Mouse (Mus musculus) T-cell, adult 2 months (primary cell): ENCODE data around the gene Hdac9.

Source experiments
- DNase-seq: peaks from one replicate; pipeline ENCODE4 v3.0.0; 2022; ENCODE audit warnings: low spot score

Hdac9 gene

DNA sequence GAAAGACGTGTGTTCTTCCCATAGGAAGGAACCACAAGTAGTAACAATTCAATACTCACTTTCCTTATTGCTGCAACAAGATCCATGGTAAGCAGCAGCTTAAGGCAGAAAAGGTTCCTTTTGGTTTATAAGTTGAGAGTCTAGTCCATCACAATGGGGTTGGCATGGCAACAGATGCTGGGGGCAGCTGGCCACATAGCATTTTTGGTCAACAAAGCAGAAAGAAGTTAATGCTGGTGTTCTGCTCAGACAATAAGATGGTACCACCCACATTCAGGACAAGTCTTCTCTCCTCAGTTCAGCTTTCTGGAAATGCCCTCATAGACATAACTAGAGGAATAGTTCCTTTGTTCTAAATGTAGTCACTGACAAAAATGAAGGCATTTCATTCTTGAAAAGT is at the start of gene Hdac9:
TSS of gene Hdac9 (minus strand) at position 101 of the 400 bp plus-strand sequence.
- no peak for DNase-seq

DNA sequence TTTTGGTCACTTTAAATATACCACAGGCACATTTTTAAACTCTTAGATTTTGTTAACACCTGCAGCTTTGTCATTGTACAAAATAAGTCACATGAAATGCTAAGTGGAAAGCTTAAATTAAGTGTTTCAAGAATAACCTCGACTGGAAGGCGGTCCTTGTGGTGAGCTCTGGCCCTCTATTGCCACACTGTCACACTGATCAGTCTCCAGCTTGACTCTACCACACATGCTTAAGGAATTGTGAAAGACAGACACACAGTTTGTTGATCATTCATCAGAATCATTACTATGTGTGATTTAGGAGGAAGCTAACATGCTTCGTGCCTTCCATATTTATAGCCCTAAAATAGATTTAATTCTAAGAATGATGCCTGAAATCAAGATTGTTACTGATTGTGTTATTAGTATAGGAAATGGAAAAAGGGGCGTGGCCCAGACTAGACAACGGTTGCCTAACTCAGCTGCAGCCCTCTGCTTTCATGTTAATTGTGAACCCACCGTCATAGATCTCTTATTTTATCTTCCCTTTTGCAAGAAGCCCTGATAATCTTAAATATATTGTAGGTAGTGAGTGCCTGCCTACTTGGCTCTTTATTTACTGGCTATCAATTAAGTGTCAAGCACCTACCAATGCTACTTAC is 32.3 kb upstream of the Hdac9 start:
- DNase-seq: no peak

- no peak for DNase-seq
Measured at GRCm38 (mm10) chr12:34937918-34938317, 21.0 kb upstream of the Hdac9 start.

- no peak for DNase-seq
Measured at GRCm38 (mm10) chr12:34908008-34908407, 8.9 kb downstream of the Hdac9 start.

DNA sequence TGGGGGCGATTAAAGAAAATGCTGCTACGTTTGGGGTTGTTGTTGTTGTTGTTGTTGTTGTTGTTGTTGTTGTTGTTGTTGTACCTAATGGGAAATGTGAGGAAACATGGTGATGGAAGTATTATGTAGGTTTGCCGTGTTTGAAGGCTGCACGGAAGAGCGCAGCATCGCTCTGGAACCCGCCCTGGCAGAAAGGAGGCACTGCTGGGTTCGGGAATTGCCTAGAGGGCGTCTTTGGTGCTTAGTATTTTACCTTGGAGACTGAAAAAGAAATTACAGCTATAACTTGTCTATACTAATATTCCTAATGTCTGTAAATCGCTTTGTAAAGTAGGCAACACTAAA is 9.4 kb downstream of the Hdac9 start:
- DNase-seq: no peak

- DNase-seq: no peak
Measured at GRCm38 (mm10) chr12:34906704-34907505, 10.0 kb downstream of the Hdac9 start.

DNA sequence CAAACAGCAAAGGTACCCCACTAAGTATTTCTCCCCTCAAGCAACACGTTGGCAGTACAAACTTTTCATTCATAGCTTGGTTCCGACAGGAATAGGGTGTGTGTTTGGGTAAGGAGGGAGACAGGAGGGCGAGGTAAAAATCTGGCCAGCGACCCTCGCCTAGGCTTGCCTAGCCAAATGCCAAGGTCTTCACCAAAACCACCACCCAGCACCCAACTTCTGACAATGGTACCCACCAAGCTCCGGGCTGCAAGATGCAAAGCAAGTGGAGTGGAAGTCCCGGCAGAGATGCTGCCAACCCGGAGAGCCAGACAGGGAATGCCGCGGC is 10.6 kb downstream of the Hdac9 start:
- no peak for DNase-seq

DNA sequence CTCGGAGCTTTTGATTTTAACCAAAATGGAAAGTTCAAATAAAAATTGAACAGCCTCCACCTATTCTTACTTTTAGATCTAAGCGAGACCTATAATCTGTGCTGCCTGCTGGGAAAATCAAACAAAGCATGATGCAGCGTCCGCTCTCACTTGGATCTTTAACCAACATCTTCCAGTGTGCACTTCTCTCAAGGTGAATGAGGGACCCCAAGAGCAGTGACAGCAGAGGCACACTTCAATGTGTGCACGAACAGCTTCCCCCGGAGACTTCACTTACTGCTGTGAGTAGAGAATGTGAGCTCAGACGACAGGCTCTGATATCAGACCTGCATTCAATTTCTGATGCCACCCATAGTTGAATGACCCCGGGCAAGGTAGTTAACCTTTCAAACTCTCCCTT is 16.7 kb downstream of the Hdac9 start:
- no peak for DNase-seq

DNA sequence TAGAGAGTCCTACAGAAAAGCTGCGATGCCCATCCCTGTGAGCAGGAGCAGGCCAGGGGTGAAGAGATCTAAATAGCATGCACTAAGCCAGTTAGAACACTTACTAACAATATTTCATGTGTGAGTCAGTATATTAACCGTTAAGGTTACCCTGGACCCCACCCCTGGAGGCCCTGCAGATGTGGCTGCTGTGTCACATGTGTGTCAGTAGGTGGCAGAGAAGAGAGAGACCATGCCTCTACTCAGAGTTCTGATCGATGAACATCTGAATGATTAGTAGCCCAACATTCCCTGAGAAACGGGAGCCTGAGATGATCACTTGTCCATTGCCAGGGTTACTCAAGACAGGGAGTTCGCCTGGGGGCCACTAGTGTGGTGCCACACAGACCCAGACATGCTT is 22.0 kb downstream of the Hdac9 start:
- DNase-seq: no peak

GRCm38 (mm10) chr12:34888694-34889093 is 28.2 kb downstream of the Hdac9 start:
- DNase-seq: no peak

DNA sequence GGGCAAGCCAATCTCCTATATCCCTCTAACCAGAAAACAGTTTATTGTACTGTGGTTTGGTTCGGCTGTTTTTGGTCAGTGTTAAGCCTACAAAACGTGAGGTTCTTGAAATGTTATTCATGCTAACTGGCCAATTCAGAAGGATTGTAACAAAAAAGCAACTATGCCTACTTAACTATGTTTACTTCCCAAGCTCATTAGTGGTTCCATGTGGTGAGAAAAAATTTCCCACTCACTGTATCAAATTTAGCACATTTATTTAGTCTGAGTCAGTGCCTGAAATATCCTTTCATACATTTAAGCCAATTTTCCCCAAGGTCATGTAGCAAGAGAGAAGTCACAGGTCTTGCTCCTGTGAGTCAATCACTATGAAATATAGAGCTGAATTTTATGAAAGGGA is 42.0 kb downstream of the Hdac9 start:
- no peak for DNase-seq

- no peak for DNase-seq
Measured at GRCm38 (mm10) chr12:34871028-34871427, 45.9 kb downstream of the Hdac9 start.

DNA sequence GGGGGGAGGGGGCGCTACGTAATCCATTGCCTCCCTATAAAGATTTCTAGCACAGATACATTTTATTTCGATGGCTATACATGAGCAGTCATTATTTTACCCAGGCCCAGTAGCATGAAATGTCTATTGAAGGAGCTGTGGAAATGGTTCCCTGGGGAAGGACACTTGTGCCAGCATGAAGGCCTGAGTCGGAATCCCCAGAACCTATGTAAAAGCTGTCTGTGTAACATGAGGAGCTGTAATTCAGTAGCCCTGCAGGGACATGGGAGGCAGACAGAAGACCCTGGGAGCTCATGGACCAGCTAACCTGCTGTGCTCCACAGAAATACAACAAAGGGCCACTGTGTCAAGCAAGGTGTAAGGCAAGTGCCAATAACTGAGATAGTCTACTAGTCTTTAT is 75.7 kb downstream of the Hdac9 start:
- DNase-seq: no peak

DNA sequence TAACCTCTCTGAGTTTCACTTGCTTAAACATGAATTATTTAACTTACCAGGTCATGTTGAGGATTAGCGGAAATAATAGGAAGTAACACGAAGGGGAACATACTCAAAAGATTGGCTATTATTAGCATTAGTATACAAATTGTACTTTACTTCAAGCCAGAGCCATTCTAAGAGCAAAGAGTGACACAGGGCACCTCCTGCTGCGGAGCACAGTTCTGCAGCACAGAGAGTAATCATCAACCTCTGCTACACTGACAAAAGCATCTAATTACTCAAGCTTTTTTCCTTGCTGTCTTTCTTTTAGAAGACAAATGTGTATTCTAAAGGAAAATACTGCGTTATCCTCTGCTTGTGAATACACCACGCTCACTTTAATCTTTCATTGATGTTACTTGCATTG is 79.6 kb downstream of the Hdac9 start:
- DNase-seq: no peak

GRCm38 (mm10) chr12:34836864-34837263 is 80.0 kb downstream of the Hdac9 start:
- no peak for DNase-seq

DNA sequence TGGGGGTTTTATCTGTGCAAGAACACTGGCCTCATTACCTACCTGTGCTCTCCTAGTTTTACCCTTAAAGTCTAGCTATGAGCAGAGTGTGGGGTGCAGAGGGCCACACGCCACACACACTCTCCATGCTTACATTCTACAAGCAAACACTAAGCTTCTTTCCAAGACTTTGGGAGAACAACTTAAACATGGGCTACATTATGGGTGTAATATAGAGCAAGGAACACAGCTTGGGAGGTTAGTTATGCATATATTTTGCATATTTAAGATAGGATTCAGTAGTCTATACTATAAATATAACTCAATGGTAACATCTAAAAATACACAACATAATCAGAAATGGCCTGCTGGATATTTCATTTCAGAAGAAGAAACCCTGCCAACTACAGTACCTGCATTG is 80.8 kb downstream of the Hdac9 start:
- no peak for DNase-seq

DNA sequence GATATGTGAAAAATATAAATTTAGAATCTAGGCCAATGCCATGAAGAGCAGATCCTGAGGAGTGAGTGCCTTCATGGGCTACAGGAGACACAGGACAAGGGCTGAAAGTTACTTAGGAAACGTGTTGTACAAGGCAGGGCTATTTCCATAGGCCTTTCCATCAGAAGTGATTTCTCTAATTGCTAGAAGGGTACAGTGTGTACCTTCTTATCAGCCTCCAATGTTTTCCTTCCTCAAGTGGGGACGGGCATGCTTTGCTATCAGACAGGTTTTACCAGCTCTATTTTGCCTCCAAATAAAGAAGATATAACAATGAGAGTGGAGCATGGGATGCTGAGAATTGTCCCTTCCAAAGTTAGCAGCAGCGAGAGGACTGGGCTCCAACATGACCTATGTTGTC is 81.4 kb downstream of the Hdac9 start:
- no peak for DNase-seq

DNA sequence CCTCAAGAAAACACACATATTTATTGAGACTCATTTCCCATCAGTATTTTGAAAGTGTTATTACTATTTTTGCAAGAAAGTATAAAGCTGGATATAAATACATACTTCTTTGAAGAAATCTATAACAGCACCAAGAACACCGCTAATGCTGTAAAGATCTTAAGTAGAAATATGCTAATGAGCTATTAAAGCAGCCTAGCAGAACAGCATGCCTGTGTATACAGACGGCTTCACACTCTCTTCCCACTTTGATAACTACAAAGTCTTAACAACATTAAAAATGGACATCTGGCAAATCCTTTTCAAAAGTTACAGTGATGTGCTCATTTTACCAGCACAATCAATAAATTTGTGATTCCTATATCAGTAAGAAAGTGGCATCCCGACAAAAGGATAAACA is 88.2 kb downstream of the Hdac9 start:
- DNase-seq: no peak

DNA sequence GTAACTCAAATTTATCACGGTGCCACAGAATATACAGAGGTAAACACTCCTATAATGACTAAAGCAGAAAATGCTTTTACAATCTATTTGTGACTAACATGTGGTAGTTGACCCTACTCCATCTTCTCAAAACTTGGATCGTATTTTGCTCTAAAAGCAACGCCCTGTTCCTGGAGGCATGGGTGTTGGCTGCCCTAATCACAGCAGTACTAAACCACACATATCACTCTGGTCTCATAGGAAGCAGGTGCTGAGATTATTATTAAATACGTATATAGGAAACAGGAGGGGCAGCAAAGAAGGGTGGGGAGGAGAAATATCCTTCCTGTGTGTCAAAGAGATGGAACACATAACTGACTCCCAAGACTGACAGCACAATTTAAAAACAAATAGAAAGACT is 90.0 kb downstream of the Hdac9 start:
- DNase-seq: no peak

- DNase-seq: no peak
Measured at GRCm38 (mm10) chr12:34820229-34820628, 96.7 kb downstream of the Hdac9 start.

DNA sequence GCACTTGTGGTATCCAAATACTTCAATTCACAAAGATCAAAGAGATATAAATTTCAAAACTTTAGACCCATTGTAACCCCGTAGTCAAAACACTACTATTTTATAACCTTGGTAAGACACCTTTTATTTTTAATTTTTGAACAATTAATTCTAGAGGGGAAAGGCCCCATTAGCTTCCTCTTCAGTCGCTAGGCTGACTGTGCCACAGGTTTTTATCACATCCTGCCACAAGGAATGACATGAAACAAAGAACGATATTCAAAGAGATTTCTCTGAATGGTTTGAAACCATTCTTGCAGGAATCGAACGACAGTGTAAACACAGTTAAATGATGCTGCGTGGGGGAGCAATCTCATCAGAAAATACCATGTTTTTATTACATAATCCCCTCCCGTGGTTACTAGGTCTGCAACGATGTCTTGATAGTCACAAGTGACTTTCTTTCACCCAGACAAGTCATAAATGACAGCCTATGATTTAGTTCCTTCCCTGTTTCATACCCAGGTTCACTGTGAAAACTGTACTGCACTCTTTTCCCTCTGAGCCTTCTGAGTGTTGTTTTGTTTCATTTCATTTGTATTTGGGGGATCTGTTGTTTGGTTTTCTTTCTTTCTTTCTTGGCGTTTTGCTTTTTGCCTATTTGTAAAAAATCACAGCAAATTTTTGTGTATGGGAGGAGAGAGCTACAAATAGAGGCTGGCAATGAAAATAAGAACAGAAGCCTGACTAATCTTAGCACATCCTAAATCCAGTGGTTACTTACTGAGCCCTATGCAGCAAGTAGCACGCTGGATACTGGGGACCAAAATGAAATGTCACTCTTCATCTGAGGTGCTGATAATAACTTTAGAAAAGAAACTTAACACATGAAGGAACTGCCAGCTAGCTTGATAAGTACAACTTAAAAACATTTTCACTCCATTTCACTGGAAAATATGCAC is 105.0 kb downstream of the Hdac9 start:
- DNase-seq: no peak

DNA sequence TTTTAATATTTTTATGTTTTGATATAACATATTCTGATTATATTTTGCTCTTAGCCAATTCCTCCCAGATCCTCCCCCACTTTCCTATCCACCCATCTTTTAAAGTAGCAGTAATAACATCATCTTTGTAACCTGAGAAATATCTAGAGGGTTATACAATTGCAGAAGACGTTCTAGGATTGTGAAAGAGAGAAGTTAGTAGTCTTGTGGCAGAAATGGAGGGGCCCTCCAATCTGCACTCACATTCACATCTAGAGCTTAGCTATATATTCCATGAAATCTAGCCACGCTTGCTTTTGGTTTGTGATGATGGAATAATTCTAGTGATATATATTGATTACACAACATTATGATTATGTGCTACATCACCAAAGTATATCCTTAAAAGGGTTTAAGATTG is 106.7 kb downstream of the Hdac9 start:
- DNase-seq: no peak

DNA sequence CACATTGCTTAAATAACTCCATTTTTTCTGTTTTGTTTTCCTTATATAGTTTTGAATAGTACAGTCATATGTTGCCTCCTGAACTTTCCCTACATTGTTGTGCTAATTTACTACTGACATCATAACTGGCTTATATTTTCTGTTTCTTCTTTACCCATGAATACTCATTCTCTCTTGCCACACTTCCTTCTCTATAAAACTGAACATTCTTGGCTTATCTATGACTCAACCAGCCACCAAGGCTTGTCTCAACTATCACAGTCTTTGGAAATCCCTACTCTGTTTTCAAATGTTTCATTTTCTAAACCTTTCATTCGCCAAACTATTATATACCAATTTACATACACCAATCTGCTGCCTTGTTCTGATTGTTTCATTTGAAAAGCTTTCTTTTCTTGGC is 108.7 kb downstream of the Hdac9 start:
- DNase-seq: no peak
